Mouse (Mus musculus) embryonic facial prominence, embryonic 10.5 days (tissue): ENCODE measurements around the gene Gpd2. TPM values are rescaled to one million over a fixed set of nuclear protein-coding genes. Genes with fewer than 3 reads are reported as not detected.

Experiments used
- polyA plus RNA-seq: library from polyadenylated mRNA; unstranded; fragments of >200 nt; fragmentation: Nextera tagmentation; extraction: Ambion mirVana; gene quantifications from 2 replicates; pipeline ENCODE4 v1.2.1, GENCODE M21; 2016

Gene Gpd2
- polyA plus RNA-seq, 1 experiment from 2014 or later, result 20.4 TPM

Other genes starting within 250 kb of the Gpd2 start
- 5.3 and 6.5 TPM in 2 replicates for gene Nr4a2, start 113.6 kb upstream of the Gpd2 start, polyA plus RNA-seq